Comparison of ENCODE assay signal across 8 mouse cellular contexts in the genomic region with DNA sequence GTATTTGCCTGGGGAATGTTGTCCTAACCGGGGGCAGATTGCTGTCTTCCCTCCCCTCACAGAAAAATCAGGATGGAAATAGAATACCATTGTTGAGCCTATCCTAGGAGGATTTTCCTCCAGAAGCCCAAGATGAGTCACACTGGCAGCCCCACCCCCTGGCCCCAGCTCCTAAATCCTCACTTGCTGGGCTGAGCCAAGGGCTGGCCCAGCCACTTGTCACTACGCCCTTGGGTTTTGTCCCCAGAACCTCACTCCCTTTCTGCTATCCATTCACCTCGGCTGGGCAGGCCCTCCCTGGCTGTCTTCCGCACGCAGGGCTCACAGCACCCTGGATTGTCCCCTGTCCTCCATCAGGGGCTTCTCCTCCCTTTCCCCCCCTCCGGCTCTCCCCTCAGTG. TPM values are rescaled to one million over a fixed set of nuclear protein-coding genes. Genes with fewer than 3 reads are reported as not detected.
A peak's percentile ranks its signal among the peaks of the same experiment; 100 is the strongest.
DNase-seq lines count a peak whose midpoint lies in the region; ATAC-seq and TF ChIP-seq lines count a peak whose summit lies in the region.

No protein-coding gene starts in this region.

- WGBS in forebrain, embryonic 10.5 days, result 19% methylated on average over 6 of the region's 6 CpGs
- 25% methylated on average over 6 of the region's 6 CpGs for WGBS in forebrain, embryonic 14.5 days
- 51% methylated on average over 6 of the region's 6 CpGs for WGBS in hindbrain, postnatal 0 days

- H3K4me1 ChIP-seq in forebrain, embryonic 10.5 days, result peaks cover 65% of the 10 kb centered on the region
- no peaks in the 10 kb centered on the region for H3K4me1 ChIP-seq in forebrain, embryonic 14.5 days (ENCODE audit: control insufficient read depth, insufficient read depth, low read length)
- peaks cover 8% of the 10 kb centered on the region for H3K4me1 ChIP-seq in embryonic fibroblast, embryonic 13.5 days (ENCODE audit: control insufficient read depth, insufficient read depth, low read length)
- H3K4me1 ChIP-seq in hindbrain, postnatal 0 days (ENCODE audit: insufficient read depth, low read length), result no peaks in the 10 kb centered on the region

- peak overlapping the region; percentile 80 for H3K27ac ChIP-seq in forebrain, embryonic 10.5 days
- H3K27ac ChIP-seq in forebrain, embryonic 14.5 days (ENCODE audit: low read depth, low read length), result no peak overlapping the region
- H3K27ac ChIP-seq in embryonic fibroblast, embryonic 13.5 days (ENCODE audit: insufficient read depth, low read length), result peak overlapping the region; percentile 22; the same call in 1 of the 2 replicates
- no peak overlapping the region for H3K27ac ChIP-seq in hindbrain, postnatal 0 days

- no peak overlapping the region for H3K4me2 ChIP-seq in forebrain, embryonic 14.5 days (ENCODE audit: low read length)
- no peak overlapping the region for H3K4me2 ChIP-seq in hindbrain, postnatal 0 days (ENCODE audit: low read depth, low read length)

- H3K4me3 ChIP-seq in forebrain, embryonic 10.5 days, result no peak overlapping the region
- H3K4me3 ChIP-seq in forebrain, embryonic 14.5 days (ENCODE audit: low read depth, low read length), result no peak overlapping the region
- H3K4me3 ChIP-seq in embryonic fibroblast, embryonic 13.5 days (ENCODE audit: insufficient read depth, low read length), result no peak overlapping the region
- no peak overlapping the region for H3K4me3 ChIP-seq in hindbrain, postnatal 0 days (ENCODE audit: low read length)

- H3K36me3 ChIP-seq in forebrain, embryonic 10.5 days (replicated peaks), result no peaks in the 10 kb centered on the region
- H3K36me3 ChIP-seq in forebrain, embryonic 14.5 days (ENCODE audit: control insufficient read depth, insufficient read depth, low read length), result no peaks in the 10 kb centered on the region
- H3K36me3 ChIP-seq in hindbrain, postnatal 0 days (ENCODE audit: insufficient read depth, low read length), result no peaks in the 10 kb centered on the region

- H3K27me3 ChIP-seq in forebrain, embryonic 10.5 days (ENCODE audit: poor library complexity, severe bottlenecking), result no peaks in the 10 kb centered on the region
- no peaks in the 10 kb centered on the region for H3K27me3 ChIP-seq in forebrain, embryonic 14.5 days (replicated peaks; ENCODE audit: control insufficient read depth, insufficient read depth, low read length)
- H3K27me3 ChIP-seq in hindbrain, postnatal 0 days (ENCODE audit: insufficient read depth, low read length), result no peaks in the 10 kb centered on the region

- no peak overlapping the region for H3K9ac ChIP-seq in forebrain, embryonic 14.5 days (ENCODE audit: low read length)
- 0 out of 2 replicates have a peak overlapping the region, but pooled peaks have one; percentile 1 for H3K9ac ChIP-seq in hindbrain, postnatal 0 days (replicated peaks; ENCODE audit: low read length)

- H3K9me3 ChIP-seq in forebrain, embryonic 10.5 days, result no peaks in the 10 kb centered on the region
- H3K9me3 ChIP-seq in forebrain, embryonic 14.5 days (replicated peaks; ENCODE audit: control insufficient read depth, low read length), result no peaks in the 10 kb centered on the region
- H3K9me3 ChIP-seq in hindbrain, postnatal 0 days (ENCODE audit: low read length), result no peaks in the 10 kb centered on the region

- DNase-seq in forebrain, embryonic 10.5 days (ENCODE audit: extremely low spot score, low spot score), result no peak
- DNase-seq in forebrain, embryonic 14.5 days (ENCODE audit: low spot score), result no peak
- DNase-seq in adrenal gland, adult 18-20 months (ENCODE audit: low spot score in 2 of 2), result peak; percentile 59 to 60
- peak; percentile 53 for DNase-seq in hindbrain, postnatal 0 days (ENCODE audit: low spot score)
- peak; percentile 69 for DNase-seq in lung, postnatal 25 days (ENCODE audit: low spot score)
- peak; percentile 65 to 75 for DNase-seq in urinary bladder, postnatal 4 days (ENCODE audit: low spot score in 2 of 2)
- no peak for DNase-seq in layer of hippocampus, postnatal 10 days (ENCODE audit: low spot score in 2 of 2)

- no peak for TF ChIP-seq CTCF in embryonic fibroblast, embryonic 13.5 days (IDR thresholded peaks at IDR 0.05; ENCODE audit: borderline replicate concordance, insufficient read depth, low read length)
- TF ChIP-seq CTCF in hindbrain, postnatal 0 days (IDR thresholded peaks at IDR 0.05; ENCODE audit: low read depth), result no peak

- no peak for TF ChIP-seq POLR2A in embryonic fibroblast, embryonic 13.5 days (IDR thresholded peaks at IDR 0.05; ENCODE audit: low read depth, low read length)

- no peak for ATAC-seq in forebrain, embryonic 14.5 days
- ATAC-seq in hindbrain, postnatal 0 days, result peak; percentile 45; the same call in 1 of the 2 replicates

RNA-seq across cellular contexts. Expression of a gene that starts 23.3 kb away (rescaled TPM):
- 17.6 and 18.9 TPM in 2 replicates for polyA plus RNA-seq in forebrain, embryonic 10.5 days (2016; fragmentation: Nextera tagmentation; extraction: Ambion mirVana)
- polyA plus RNA-seq in forebrain, embryonic 14.5 days (2014; fragmentation: Nextera tagmentation; extraction: Ambion mirVana), result 10.2 and 11.3 TPM in 2 replicates
- 10 to 100 TPM; 11.8 to 22.2 TPM for total RNA-seq in adrenal gland, adult 18-20 months (2021)
- polyA plus RNA-seq in embryonic fibroblast, embryonic 13.5 days (2011; ENCODE audit: insufficient read length, low read depth, missing spikeins), result 63.0 and 67.2 TPM in 2 replicates
- total RNA-seq in hindbrain, postnatal 0 days (2014; rRNA removed), result 56.0 and 66.4 TPM in 2 replicates
- 12.7 and 13.7 TPM in 2 replicates for polyA plus RNA-seq in hindbrain, postnatal 0 days (2015; fragmentation: Nextera tagmentation; extraction: Ambion mirVana)
- total RNA-seq in layer of hippocampus, postnatal 10 days (2021), result 10 to 100 TPM; 58.7 to 64.2 TPM

Comparison
In these comparisons a context has a peak if more than half of its experiments do, and no peak if none do; other contexts are left out.
1. H3K27ac ChIP-seq: peak in forebrain, embryonic 10.5 days (single experiment) and embryonic fibroblast, embryonic 13.5 days (single experiment); none in forebrain, embryonic 14.5 days (single experiment) and hindbrain, postnatal 0 days (single experiment).
2. DNase-seq: peak in adrenal gland, adult 18-20 months (2 of 2), hindbrain, postnatal 0 days (single experiment), lung, postnatal 25 days (single experiment) and urinary bladder, postnatal 4 days (2 of 2); none in forebrain, embryonic 10.5 days (single experiment), forebrain, embryonic 14.5 days (single experiment) and layer of hippocampus, postnatal 10 days (0 of 2).